Mouse (Mus musculus): ENCODE measurements around the gene Slc7a14. TPM values are rescaled to one million over a fixed set of nuclear protein-coding genes. Genes with fewer than 3 reads are reported as not detected.

The Slc7a14 gene
- polyA plus RNA-seq (2011; ENCODE audit: insufficient read depth, insufficient read length, low replicate concordance, missing spikeins) = not detected in 2 replicates

GRCm38 (mm10) chr3:31309934-31310787 lies at the start of gene Slc7a14:
Gene Slc7a14, minus strand, starts transcription at chr3:31310378.
- H3K4me1 ChIP-seq (ENCODE audit: control insufficient read depth, insufficient read depth, low read length) = no peaks in the 10 kb centered on the region
- H3K27ac ChIP-seq (ENCODE audit: control insufficient read depth, insufficient read depth, low read depth, low read length, poor library complexity) = no peak within 1 kb of the TSS
- 10% methylated on average over 38 of the region's 38 CpGs for WGBS
- no peak within 1 kb of the TSS for H3K4me3 ChIP-seq (replicated peaks; ENCODE audit: control insufficient read depth, low read depth, low read length)
- TF ChIP-seq CTCF (IDR thresholded peaks at IDR 0.05; ENCODE audit: control insufficient read depth, insufficient read depth, low read length) = no peak
- no peak for TF ChIP-seq POLR2A (IDR thresholded peaks at IDR 0.05; ENCODE audit: borderline replicate concordance, control insufficient read depth, low read depth, low read length)

- 77% methylated on average over 4 of the region's 4 CpGs for WGBS
- Histone ChIP-seq H3K4me3 (replicated peaks; ENCODE audit: control insufficient read depth, low read depth, low read length) (no peak overlapping the region), H3K4me1 (ENCODE audit: control insufficient read depth, insufficient read depth, low read length) (no peaks in the 10 kb centered on the region), H3K27ac (ENCODE audit: control insufficient read depth, insufficient read depth, low read depth, low read length, poor library complexity) (no peak overlapping the region)
- TF ChIP-seq POLR2A (IDR thresholded peaks at IDR 0.05; ENCODE audit: borderline replicate concordance, control insufficient read depth, low read depth, low read length) = no peak
- no peak for TF ChIP-seq CTCF (IDR thresholded peaks at IDR 0.05; ENCODE audit: control insufficient read depth, insufficient read depth, low read length)
Observed at GRCm38 (mm10) chr3:31346540-31346939, 36.4 kb upstream of the Slc7a14 start.

- H3K27ac ChIP-seq (ENCODE audit: control insufficient read depth, insufficient read depth, low read depth, low read length, poor library complexity) = no peak overlapping the region
- TF ChIP-seq POLR2A (IDR thresholded peaks at IDR 0.05; ENCODE audit: borderline replicate concordance, control insufficient read depth, low read depth, low read length) = no peak
- TF ChIP-seq CTCF (IDR thresholded peaks at IDR 0.05; ENCODE audit: control insufficient read depth, insufficient read depth, low read length) = no peak
- WGBS = 9% methylated on average over 4 of the region's 4 CpGs
- no peak overlapping the region for H3K4me3 ChIP-seq (replicated peaks; ENCODE audit: control insufficient read depth, low read depth, low read length)
- H3K4me1 ChIP-seq (ENCODE audit: control insufficient read depth, insufficient read depth, low read length) = no peaks in the 10 kb centered on the region
Observed at GRCm38 (mm10) chr3:31345766-31346165, 35.6 kb upstream of the Slc7a14 start.

- 52% methylated on average over 3 of the region's 3 CpGs for WGBS
- Histone ChIP-seq H3K4me1 (ENCODE audit: control insufficient read depth, insufficient read depth, low read length) (no peaks in the 10 kb centered on the region), H3K4me3 (replicated peaks; ENCODE audit: control insufficient read depth, low read depth, low read length) (no peak overlapping the region), H3K27ac (ENCODE audit: control insufficient read depth, insufficient read depth, low read depth, low read length, poor library complexity) (no peak overlapping the region)
- TF ChIP-seq POLR2A (IDR thresholded peaks at IDR 0.05; ENCODE audit: borderline replicate concordance, control insufficient read depth, low read depth, low read length) (no peak), CTCF (IDR thresholded peaks at IDR 0.05; ENCODE audit: control insufficient read depth, insufficient read depth, low read length) (no peak)
Observed at GRCm38 (mm10) chr3:31339236-31339635, 29.1 kb upstream of the Slc7a14 start.

- 73% methylated on average over 7 of the region's 7 CpGs for WGBS
- Histone ChIP-seq H3K4me3 (replicated peaks; ENCODE audit: control insufficient read depth, low read depth, low read length) (no peak overlapping the region), H3K27ac (ENCODE audit: control insufficient read depth, insufficient read depth, low read depth, low read length, poor library complexity) (no peak overlapping the region), H3K4me1 (ENCODE audit: control insufficient read depth, insufficient read depth, low read length) (no peaks in the 10 kb centered on the region)
- no peak for TF ChIP-seq CTCF (IDR thresholded peaks at IDR 0.05; ENCODE audit: control insufficient read depth, insufficient read depth, low read length)
- no peak for TF ChIP-seq POLR2A (IDR thresholded peaks at IDR 0.05; ENCODE audit: borderline replicate concordance, control insufficient read depth, low read depth, low read length)
Observed at GRCm38 (mm10) chr3:31328237-31328836, 18.2 kb upstream of the Slc7a14 start.

- TF ChIP-seq POLR2A (IDR thresholded peaks at IDR 0.05; ENCODE audit: borderline replicate concordance, control insufficient read depth, low read depth, low read length) (no peak), CTCF (IDR thresholded peaks at IDR 0.05; ENCODE audit: control insufficient read depth, insufficient read depth, low read length) (no peak)
- WGBS = 83% methylated on average over 5 of the region's 5 CpGs
- no peaks in the 10 kb centered on the region for H3K4me1 ChIP-seq (ENCODE audit: control insufficient read depth, insufficient read depth, low read length)
- no peak overlapping the region for H3K4me3 ChIP-seq (replicated peaks; ENCODE audit: control insufficient read depth, low read depth, low read length)
- no peak overlapping the region for H3K27ac ChIP-seq (ENCODE audit: control insufficient read depth, insufficient read depth, low read depth, low read length, poor library complexity)
Observed at GRCm38 (mm10) chr3:31327791-31328190, 17.6 kb upstream of the Slc7a14 start.

GRCm38 (mm10) chr3:31324231-31324654 lies 14.1 kb upstream of the Slc7a14 start:
- Histone ChIP-seq H3K4me1 (ENCODE audit: control insufficient read depth, insufficient read depth, low read length) (no peaks in the 10 kb centered on the region), H3K4me3 (replicated peaks; ENCODE audit: control insufficient read depth, low read depth, low read length) (no peak overlapping the region), H3K27ac (ENCODE audit: control insufficient read depth, insufficient read depth, low read depth, low read length, poor library complexity) (no peak overlapping the region)
- WGBS = 72% methylated on average over 3 of the region's 3 CpGs
- TF ChIP-seq POLR2A (IDR thresholded peaks at IDR 0.05; ENCODE audit: borderline replicate concordance, control insufficient read depth, low read depth, low read length) = no peak
- no peak for TF ChIP-seq CTCF (IDR thresholded peaks at IDR 0.05; ENCODE audit: control insufficient read depth, insufficient read depth, low read length)

- no peak overlapping the region for H3K27ac ChIP-seq (ENCODE audit: control insufficient read depth, insufficient read depth, low read depth, low read length, poor library complexity)
- TF ChIP-seq CTCF (IDR thresholded peaks at IDR 0.05; ENCODE audit: control insufficient read depth, insufficient read depth, low read length) (no peak), POLR2A (IDR thresholded peaks at IDR 0.05; ENCODE audit: borderline replicate concordance, control insufficient read depth, low read depth, low read length) (no peak)
- H3K4me3 ChIP-seq (replicated peaks; ENCODE audit: control insufficient read depth, low read depth, low read length) = no peak overlapping the region
- WGBS = 9% methylated on average over 36 of the region's 36 CpGs
- no peaks in the 10 kb centered on the region for H3K4me1 ChIP-seq (ENCODE audit: control insufficient read depth, insufficient read depth, low read length)
Observed at GRCm38 (mm10) chr3:31309371-31309933, 726 bp downstream of the Slc7a14 start.
